Mouse (Mus musculus): ENCODE measurements around the gene 1700037H04Rik.

The 1700037H04Rik gene
- long read RNA-seq, experiment 1, transcript 1700037H04Rik-202 (6 exons, 1,241 nt): major isoform, 11 of 13 reads
- long read RNA-seq, experiment 1, partial matches to known transcripts: 0 of 13 reads
- long read RNA-seq, experiment 1, other reads (novel, unspliced or antisense): 1 of 13 reads
- long read RNA-seq, experiment 2, transcript 1700037H04Rik-202 (6 exons, 1,241 nt): major isoform, 11 of 15 reads
- long read RNA-seq, experiment 2, partial matches to known transcripts: 1 of 15 reads
- long read RNA-seq, experiment 2, other reads (novel, unspliced or antisense): 3 of 15 reads

- intact Hi-C loops (cut with DNase I): loop anchor here (1.0 to 5.0 kb wide), 2 partner anchors 65 to 92 kb away; no protein-coding TSS in a partner anchor
Observed at GRCm38 (mm10) chr2:131159938-131160581, at the start of gene 1700037H04Rik. 1700037H04Rik (minus strand) TSS chr2:131160081.

DNA sequence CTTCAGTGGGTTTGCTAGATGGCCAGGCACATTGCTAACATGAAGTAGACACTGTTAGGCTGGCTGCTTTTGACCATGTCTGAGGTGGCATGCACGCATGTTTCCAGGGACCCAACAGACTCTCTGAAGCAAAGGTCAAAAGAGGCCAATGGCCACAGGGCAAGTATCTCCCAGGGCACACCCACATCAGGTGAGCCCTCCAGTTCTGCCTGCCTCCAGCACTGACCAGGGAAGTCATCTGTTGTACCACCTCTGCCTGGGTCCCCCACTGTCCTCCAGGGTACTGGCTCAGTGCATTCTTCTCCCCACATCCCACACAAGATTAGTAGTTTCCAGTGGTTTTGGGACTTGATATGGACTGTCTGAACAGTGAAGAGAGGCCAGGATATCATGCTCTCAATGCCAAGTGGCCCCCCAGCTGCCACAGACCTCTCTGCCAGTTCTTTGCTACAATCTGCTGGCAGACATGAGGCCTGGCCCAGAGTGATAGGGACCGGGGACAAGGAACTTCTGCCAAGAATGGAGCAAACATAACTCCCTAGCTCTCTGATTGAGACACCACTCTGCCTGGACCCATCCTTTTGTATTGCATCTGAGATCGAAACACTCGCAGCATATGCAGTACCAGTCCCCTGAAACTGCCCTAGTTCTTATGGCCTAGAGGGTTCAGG, 49.4 kb upstream of the 1700037H04Rik start:
- intact Hi-C loops (cut with DNase I): no loop called here

GRCm38 (mm10) chr2:131208356-131208755, 48.5 kb upstream of the 1700037H04Rik start:
- intact Hi-C loops (cut with DNase I): no loop called here

DNA sequence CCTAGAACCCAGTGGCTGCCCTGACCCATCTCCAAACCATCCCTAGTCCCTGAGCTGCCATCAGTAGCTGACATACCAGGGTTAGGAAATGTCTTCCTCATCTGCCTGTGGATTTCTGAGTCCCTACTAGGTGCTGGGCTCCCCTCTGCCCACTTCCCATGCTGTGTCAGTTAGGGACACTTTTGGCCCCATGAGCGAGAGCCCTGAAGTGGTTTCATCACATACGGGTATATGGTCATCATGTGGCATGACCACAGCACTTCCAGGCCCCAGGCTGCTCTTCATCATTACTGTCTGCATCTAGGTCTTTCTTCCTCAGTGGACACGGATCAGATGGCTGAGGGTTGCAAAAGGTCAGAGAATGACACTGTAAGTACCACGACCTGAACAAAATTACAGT, 46.9 kb upstream of the 1700037H04Rik start, which contains the start of gene Ap5s1:
TSS of gene Ap5s1 (plus strand) at position 301 of the 400 bp plus-strand sequence.
- intact Hi-C loops (cut with DNase I): no loop called here

GRCm38 (mm10) chr2:131205521-131206182, 45.8 kb upstream of the 1700037H04Rik start:
- intact Hi-C loops (cut with DNase I): no loop called here

DNA sequence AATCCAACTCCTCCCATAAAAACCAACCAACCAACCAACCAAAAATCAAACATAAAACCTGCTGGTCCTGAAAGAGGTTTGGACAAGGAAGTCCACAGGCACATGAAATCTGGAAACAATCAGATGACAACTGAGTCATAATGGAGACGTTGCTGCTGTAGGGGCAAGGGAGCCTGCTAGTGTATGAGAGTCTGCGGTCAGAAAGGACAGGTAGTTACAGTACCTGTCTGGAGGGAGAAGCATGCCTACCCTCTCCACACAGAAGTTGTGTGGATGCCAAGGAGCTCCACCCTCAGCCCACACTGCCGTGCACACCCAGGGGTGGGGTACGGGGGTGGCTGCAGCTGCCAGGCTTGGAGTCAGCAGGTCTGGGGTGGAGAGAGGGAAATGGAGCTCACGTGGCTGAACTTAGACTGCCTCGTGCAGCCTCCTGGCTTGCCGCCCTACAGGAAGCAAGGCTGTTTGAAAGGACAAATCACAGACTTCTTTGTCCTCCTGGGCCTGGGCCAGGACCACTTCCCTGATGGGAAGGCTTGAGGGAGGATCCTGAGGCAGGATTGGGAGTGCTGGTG, 44.6 kb upstream of the 1700037H04Rik start:
- intact Hi-C loops (cut with DNase I): no loop called here

DNA sequence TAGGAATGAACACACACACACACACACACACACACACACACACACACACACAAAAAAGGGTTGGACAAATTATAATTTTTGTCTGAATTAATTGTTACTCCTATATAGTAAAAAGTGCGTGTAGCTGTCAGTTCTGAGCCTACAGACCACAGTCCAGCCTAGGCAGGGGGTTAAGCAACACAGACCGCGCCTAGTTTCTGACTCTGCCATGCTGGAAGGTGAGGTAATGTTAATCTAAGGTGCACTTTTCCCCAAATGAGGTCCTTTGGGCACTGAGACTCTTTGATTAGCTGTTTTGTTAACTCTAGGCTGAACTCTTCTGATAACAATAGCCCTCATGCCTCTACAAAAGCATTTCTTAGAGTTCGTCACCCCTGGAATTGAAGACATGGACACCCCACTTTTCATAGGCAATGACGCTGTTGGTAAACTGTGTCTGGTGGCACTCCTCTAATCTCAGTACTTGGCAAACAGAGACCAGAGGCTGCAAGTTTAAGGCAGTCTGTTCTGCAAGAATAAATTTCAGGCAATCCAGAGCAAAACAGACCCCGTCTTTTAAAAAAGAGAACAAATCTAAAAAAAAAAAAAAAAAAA, 44.0 kb upstream of the 1700037H04Rik start:
- intact Hi-C loops (cut with DNase I): no loop called here

DNA sequence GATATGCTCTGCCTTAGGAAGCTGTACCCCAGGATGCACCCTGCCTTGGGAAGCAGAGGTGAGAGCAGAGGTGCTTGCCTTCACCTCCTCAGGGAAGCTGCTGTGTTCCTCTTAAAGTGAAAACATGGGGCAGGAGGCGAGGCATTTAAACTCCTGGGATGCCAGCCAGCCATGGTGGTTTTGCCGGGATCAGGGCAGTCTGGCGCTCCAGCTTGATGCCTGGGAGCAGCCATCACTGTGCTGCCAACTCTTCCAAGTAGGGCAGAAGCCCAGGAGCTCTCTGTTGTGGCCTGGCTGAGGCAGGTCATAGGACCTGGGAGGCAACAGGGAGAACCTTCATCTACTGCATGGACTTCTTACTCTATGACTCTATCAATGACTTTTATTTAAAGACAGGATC, 41.4 kb upstream of the 1700037H04Rik start:
- intact Hi-C loops (cut with DNase I): no loop called here

- intact Hi-C loops (cut with DNase I): no loop called here
Observed at GRCm38 (mm10) chr2:131200710-131201109, 40.8 kb upstream of the 1700037H04Rik start.

GRCm38 (mm10) chr2:131196606-131197316, 36.9 kb upstream of the 1700037H04Rik start:
- intact Hi-C loops (cut with DNase I): no loop called here

DNA sequence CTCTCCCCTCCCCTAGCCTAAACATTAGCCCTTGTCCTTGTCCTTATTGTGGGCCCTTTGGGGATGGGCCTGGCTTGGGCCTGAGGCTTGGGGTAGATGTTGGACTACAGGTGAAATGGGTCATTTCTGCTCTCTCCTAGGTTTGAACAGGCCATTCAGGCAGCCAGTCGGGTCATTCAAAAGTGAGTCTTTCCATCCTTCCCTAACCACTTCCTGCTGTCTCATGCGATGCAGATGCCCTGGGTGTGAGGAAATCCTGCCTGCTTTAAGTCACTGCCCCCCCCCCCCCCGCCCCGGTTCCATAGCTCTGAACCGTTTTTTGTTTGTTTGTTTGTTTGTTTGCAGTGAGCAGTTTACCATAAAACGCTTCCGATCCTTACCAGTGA, 31.1 kb upstream of the 1700037H04Rik start:
- intact Hi-C loops (cut with DNase I): no loop called here

- intact Hi-C loops (cut with DNase I): no loop called here
Observed at GRCm38 (mm10) chr2:131190344-131191004, 30.6 kb upstream of the 1700037H04Rik start.

DNA sequence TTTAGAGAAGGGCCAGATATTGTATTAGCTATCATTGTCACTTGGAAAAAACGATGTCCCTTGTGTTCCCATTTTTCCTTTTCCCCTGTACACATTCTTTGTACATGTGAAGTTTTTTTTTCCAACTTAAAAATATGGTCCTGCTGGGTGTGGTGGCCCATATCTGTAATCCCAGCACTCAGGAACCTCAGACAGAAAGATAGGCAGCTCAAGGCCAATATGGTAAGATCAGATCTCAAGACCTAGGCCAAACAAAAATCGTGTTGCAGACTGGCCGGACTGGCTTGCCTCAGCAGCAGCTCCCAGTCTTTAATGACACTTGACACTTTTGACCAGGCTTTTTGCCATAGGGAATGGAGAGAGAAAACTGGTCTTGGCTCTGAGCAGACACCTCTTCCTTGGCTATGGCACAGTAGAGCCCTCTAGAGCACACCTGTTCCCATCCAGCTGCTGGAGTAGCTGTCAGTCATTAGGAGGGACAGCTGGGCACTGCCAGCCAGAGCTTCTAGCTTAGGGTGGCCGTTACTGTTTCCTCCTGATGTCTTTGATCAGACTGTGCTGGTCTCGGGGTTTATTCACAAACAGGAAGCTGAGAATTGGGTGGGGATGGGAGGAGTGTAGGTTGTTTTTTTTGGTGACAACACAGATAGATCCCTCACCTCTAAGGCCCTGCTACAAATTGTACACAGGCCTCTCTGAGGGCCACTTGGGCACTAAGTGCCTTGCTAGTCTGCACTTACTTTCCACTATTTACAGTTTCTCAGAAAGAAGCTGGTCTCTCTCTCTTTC, 29.8 kb upstream of the 1700037H04Rik start:
- intact Hi-C loops (cut with DNase I): loop anchor here (10.0 kb wide), 1 partner anchor 225 kb away; no protein-coding TSS in a partner anchor

GRCm38 (mm10) chr2:131188311-131188710, 28.4 kb upstream of the 1700037H04Rik start:
- intact Hi-C loops (cut with DNase I): loop anchor here (10.0 kb wide), 1 partner anchor 226 kb away; no protein-coding TSS in a partner anchor

DNA sequence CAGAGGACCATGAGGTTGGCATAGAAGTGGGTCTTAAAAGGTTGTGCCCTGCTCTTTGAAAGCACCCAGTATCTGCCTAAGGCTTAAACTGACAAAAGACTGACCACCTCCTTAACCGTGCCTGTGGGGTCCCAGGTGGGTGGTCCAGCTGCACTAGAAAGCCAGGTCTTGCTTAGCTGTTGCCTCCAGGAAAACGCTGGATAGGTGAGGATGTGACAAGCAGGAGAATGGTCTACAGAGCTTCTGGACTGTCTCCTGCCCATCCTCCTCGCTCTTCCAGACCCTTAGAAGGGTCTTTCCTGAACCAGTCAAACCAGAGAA, 27.7 kb upstream of the 1700037H04Rik start:
- intact Hi-C loops (cut with DNase I): loop anchor here (10.0 kb wide), 1 partner anchor 227 kb away; no protein-coding TSS in a partner anchor

DNA sequence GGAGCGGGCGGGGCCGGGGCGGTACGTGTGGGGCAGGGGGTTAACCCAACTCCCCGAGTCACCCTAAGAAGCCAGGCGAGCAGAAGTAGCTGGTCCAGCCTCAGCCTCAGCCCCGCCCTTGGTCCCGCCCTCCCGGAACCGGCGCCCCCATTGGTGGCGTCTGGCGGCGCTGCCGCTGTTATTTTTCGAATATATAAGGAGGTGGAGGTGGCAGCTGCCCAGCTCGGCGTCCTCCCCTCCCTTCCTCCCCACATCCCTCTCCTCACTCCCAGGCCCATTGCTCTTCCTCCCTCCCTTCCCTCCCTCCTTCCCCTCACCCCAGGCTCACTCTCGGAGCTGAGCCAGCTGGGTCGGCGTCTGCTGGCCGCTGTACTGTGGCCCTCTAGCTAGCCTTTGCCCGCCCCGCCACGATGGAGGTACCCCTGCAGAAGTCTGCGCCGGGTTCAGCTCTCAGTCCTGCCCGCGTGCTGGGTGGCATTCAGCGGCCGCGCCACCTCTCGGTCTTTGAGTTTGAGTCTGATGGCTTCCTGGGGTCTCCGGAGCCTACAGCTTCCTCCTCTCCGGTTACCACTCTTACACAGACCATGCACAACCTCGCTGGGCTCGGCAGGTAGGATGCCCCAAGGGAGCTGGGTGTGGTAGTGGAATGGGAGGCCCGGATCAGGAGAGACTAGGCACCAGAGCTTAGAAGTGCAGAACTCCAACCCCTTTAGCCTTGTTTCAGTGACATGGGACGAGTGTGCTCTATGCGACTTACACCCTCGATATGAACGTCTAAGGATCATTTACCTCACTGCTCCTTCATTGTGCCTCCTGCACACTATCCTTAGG, 27.1 kb upstream of the 1700037H04Rik start, which contains the start of the genes Cdc25b and Spef1:
TSS of gene Cdc25b (plus strand) at position 179 of the 831 bp plus-strand sequence.
TSS of gene Spef1 (minus strand) at position 512 of the 831 bp plus-strand sequence.
- intact Hi-C loops (cut with DNase I): loop anchor here (10.0 kb wide), 1 partner anchor 228 kb away; no protein-coding TSS in a partner anchor

GRCm38 (mm10) chr2:131186343-131186742, 26.5 kb upstream of the 1700037H04Rik start:
- intact Hi-C loops (cut with DNase I): loop anchor here (10.0 kb wide), 1 partner anchor 228 kb away; no protein-coding TSS in a partner anchor

Data from adrenal gland (tissue).